Mouse (Mus musculus) embryo, embryonic 10.5 days (tissue): ENCODE measurements around the gene Arhgap44.

Experiments
- DNase-seq: peaks from one replicate; pipeline ENCODE4 v3.0.0-alpha.2; 2015; ENCODE audit warnings: low spot score

Gene Arhgap44

GRCm38 (mm10) chr11:65162767-65163120 is at the start of gene Arhgap44:
Arhgap44 (minus strand) TSS chr11:65162961.
- peak; percentile 81 for DNase-seq

- DNase-seq = no peak
Observed at GRCm38 (mm10) chr11:65211701-65212100, 48.9 kb upstream of the Arhgap44 start.

GRCm38 (mm10) chr11:65209441-65209840 is 46.7 kb upstream of the Arhgap44 start:
- DNase-seq = no peak

GRCm38 (mm10) chr11:65205306-65205705 is 42.5 kb upstream of the Arhgap44 start:
- no peak for DNase-seq

- DNase-seq = no peak
Observed at GRCm38 (mm10) chr11:65204651-65205050, 41.9 kb upstream of the Arhgap44 start.

- DNase-seq = no peak
Observed at GRCm38 (mm10) chr11:65203020-65203419, 40.3 kb upstream of the Arhgap44 start.

GRCm38 (mm10) chr11:65202236-65202635 is 39.5 kb upstream of the Arhgap44 start:
- no peak for DNase-seq

- no peak for DNase-seq
Observed at GRCm38 (mm10) chr11:65198026-65198425, 35.3 kb upstream of the Arhgap44 start.

GRCm38 (mm10) chr11:65197280-65197679 is 34.5 kb upstream of the Arhgap44 start:
- DNase-seq = peak; percentile 89

GRCm38 (mm10) chr11:65186974-65187373 is 24.2 kb upstream of the Arhgap44 start:
- no peak for DNase-seq

- no peak for DNase-seq
Observed at GRCm38 (mm10) chr11:65185114-65185513, 22.4 kb upstream of the Arhgap44 start.

- no peak for DNase-seq
Observed at GRCm38 (mm10) chr11:65170121-65170750, 7.5 kb upstream of the Arhgap44 start.

- no peak for DNase-seq
Observed at GRCm38 (mm10) chr11:65161881-65162766, 637 bp downstream of the Arhgap44 start.

GRCm38 (mm10) chr11:65160991-65161880 is 1.5 kb downstream of the Arhgap44 start:
- DNase-seq = no peak

- DNase-seq = no peak
Observed at GRCm38 (mm10) chr11:65159791-65160190, 3.0 kb downstream of the Arhgap44 start, which contains the start of gene 1700086D15Rik. 1700086D15Rik (minus strand) TSS chr11:65159891.

- DNase-seq = no peak
Observed at GRCm38 (mm10) chr11:65158658-65158990, 4.1 kb downstream of the Arhgap44 start.

- DNase-seq = no peak
Observed at GRCm38 (mm10) chr11:65157966-65158657, 4.6 kb downstream of the Arhgap44 start.

- DNase-seq = no peak
Observed at GRCm38 (mm10) chr11:65153006-65153405, 9.8 kb downstream of the Arhgap44 start.

GRCm38 (mm10) chr11:65148441-65148840 is 14.3 kb downstream of the Arhgap44 start:
- no peak for DNase-seq

GRCm38 (mm10) chr11:65142838-65143417 is 19.8 kb downstream of the Arhgap44 start:
- no peak for DNase-seq

- DNase-seq = no peak
Observed at GRCm38 (mm10) chr11:65139030-65139429, 23.7 kb downstream of the Arhgap44 start.
